Mouse (Mus musculus) embryonic facial prominence, embryonic 10.5 days (tissue): ENCODE measurements around the gene 2410002F23Rik. TPM values are rescaled to one million over a fixed set of nuclear protein-coding genes. Genes with fewer than 3 reads are reported as not detected.
"Not testable (repeated sequence)": the region's sequence is repeated elsewhere in the genome, so short reads cannot be mapped to it uniquely, and the experiment has no call there.

Source experiments
- DNase-seq: peaks from one replicate; pipeline ENCODE4 v3.0.0-alpha.2; 2017; ENCODE audit warnings: low spot score
- H3K27ac ChIP-seq: fragments of 300-500 bp; sonication (generic); replicated peaks from 2 replicates; pipeline ENCODE4 v1.5.1; 2016; ENCODE audit warnings: mild to moderate bottlenecking
- H3K27me3 ChIP-seq: fragments of 300-500 bp; sonication (generic); replicated peaks from 2 replicates; pipeline ENCODE4 v1.6.1; 2016; ENCODE audit warnings: low read depth, mild to moderate bottlenecking; ENCODE audit not compliant: poor library complexity, severe bottlenecking
- H3K36me3 ChIP-seq: fragments of 300-500 bp; sonication (generic); replicated peaks from 2 replicates; pipeline ENCODE4 v1.6.1; 2016; ENCODE audit warnings: mild to moderate bottlenecking, moderate library complexity
- H3K4me1 ChIP-seq: fragments of 300-500 bp; sonication (generic); 2 replicates; pipeline ENCODE4 v1.6.1; 2016
- H3K4me3 ChIP-seq: fragments of 300-500 bp; sonication (generic); 2 replicates; pipeline ENCODE4 v1.5.1; 2016; ENCODE audit warnings: mild to moderate bottlenecking, moderate library complexity
- H3K9me3 ChIP-seq: fragments of 300-500 bp; sonication (generic); 2 replicates; pipeline ENCODE4 v1.6.1; 2016; ENCODE audit warnings: mild to moderate bottlenecking
- WGBS: fragments of 180-500 bp; shearing (Covaris S2); methylation state at CpG from one replicate; pipeline ENCODE4 v1.1.7; 2016; 5-methylcytosine and 5-hydroxymethylcytosine counted together
- polyA plus RNA-seq: library from polyadenylated mRNA; unstranded; fragments of >200 nt; fragmentation: Nextera tagmentation; extraction: Ambion mirVana; gene quantifications from 2 replicates; pipeline ENCODE4 v1.2.1, GENCODE M21; 2016

Gene 2410002F23Rik
- polyA plus RNA-seq, 1 experiment from 2014 or later, result 214 TPM

GRCm38 (mm10) chr7:44297501-44297900, 51.0 kb downstream of the 2410002F23Rik start:
- DNase-seq, H3K9me3 ChIP-seq, H3K4me1 ChIP-seq, H3K27ac ChIP-seq, H3K36me3 ChIP-seq, H3K4me3 ChIP-seq, H3K27me3 ChIP-seq: not testable (repeated sequence)
- WGBS, result 81% methylated on average over 2 of the region's 2 CpGs

Other genes starting within 250 kb of the 2410002F23Rik start
- not detected in 2 replicates for gene Klk1b26, start 234.6 kb upstream of the 2410002F23Rik start, polyA plus RNA-seq
- not detected in 2 replicates for gene Klk1b27, start 194.4 kb upstream of the 2410002F23Rik start, polyA plus RNA-seq
- not detected in 2 replicates for gene Klk1b21, start 144.4 kb upstream of the 2410002F23Rik start, polyA plus RNA-seq
- gene Klk1b22, start 134.0 kb upstream of the 2410002F23Rik start, polyA plus RNA-seq, result not detected in 2 replicates
- gene Klk1b16, start 110.0 kb upstream of the 2410002F23Rik start, polyA plus RNA-seq, result not detected in 2 replicates
- gene Klk1b24, start 58.5 kb upstream of the 2410002F23Rik start, polyA plus RNA-seq, result not detected in 2 replicates
- gene Klk1b3, start 48.5 kb upstream of the 2410002F23Rik start, polyA plus RNA-seq, result not detected in 2 replicates
- not detected in 2 replicates for gene Klk1b4, start 39.3 kb upstream of the 2410002F23Rik start, polyA plus RNA-seq
- gene Klk1b5, start 30.8 kb upstream of the 2410002F23Rik start, polyA plus RNA-seq, result not detected in 2 replicates
- gene Klk1, start 21.4 kb upstream of the 2410002F23Rik start, polyA plus RNA-seq, result not detected in 2 replicates
- 0.10 TPM in 1 of 2 replicates, not detected in the other for gene Gm36864, start 10.5 kb upstream of the 2410002F23Rik start, polyA plus RNA-seq
- gene 1700028J19Rik, start within 50 bp of the 2410002F23Rik start, polyA plus RNA-seq, result 1.1 TPM in 2 replicates
- gene Acp4, start 10.7 kb downstream of the 2410002F23Rik start, polyA plus RNA-seq, result 0.16 TPM in 1 of 2 replicates, not detected in the other
- not detected in 2 replicates for gene Gm15517, start 14.7 kb downstream of the 2410002F23Rik start, polyA plus RNA-seq
- gene Clec11a, start 60.2 kb downstream of the 2410002F23Rik start, polyA plus RNA-seq, result 1.5 and 1.8 TPM in 2 replicates
- 0.80 and 0.97 TPM in 2 replicates for gene Shank1, start 63.5 kb downstream of the 2410002F23Rik start, polyA plus RNA-seq
- 1.8 and 2.4 TPM in 2 replicates for gene Syt3, start 137.4 kb downstream of the 2410002F23Rik start, polyA plus RNA-seq
- gene 1700008O03Rik, start 139.1 kb downstream of the 2410002F23Rik start, polyA plus RNA-seq, result 1.1 and 1.9 TPM in 2 replicates
- 0.68 and 1.1 TPM in 2 replicates for gene Lrrc4b, start 182.3 kb downstream of the 2410002F23Rik start, polyA plus RNA-seq
- 0.64 TPM in 1 of 2 replicates, not detected in the other for gene Aspdh, start 218.7 kb downstream of the 2410002F23Rik start, polyA plus RNA-seq
- 80.3 and 85.1 TPM in 2 replicates for gene Josd2, start 221.3 kb downstream of the 2410002F23Rik start, polyA plus RNA-seq
- 82.7 and 85.8 TPM in 2 replicates for gene Emc10, start 249.8 kb downstream of the 2410002F23Rik start, polyA plus RNA-seq
- 13.5 and 14.4 TPM in 2 replicates for gene Fam71e1, start 249.9 kb downstream of the 2410002F23Rik start, polyA plus RNA-seq